Mouse (Mus musculus) macrophage (primary cell): ENCODE results near the gene Olfr1491. TPM values are rescaled to one million over a fixed set of nuclear protein-coding genes. Genes with fewer than 3 reads are reported as not detected.

Experiments
- H3K27ac ChIP-seq: fragments of 350-480 bp; formaldehyde crosslinking; 2 replicates; pipeline ENCODE4 v1.9.0; 2021
- H3K36me3 ChIP-seq: fragments of 350-480 bp; formaldehyde crosslinking; 2 replicates; pipeline ENCODE4 v1.9.0; 2021; ENCODE audit errors: inconsistent target
- H3K4me3 ChIP-seq: fragments of 350-480 bp; formaldehyde crosslinking; 2 replicates; pipeline ENCODE4 v1.9.0; 2021; ENCODE audit errors: inconsistent target
- H3K79me2 ChIP-seq: fragments of 350-480 bp; formaldehyde crosslinking; 2 replicates; pipeline ENCODE4 v1.9.0; 2021; ENCODE audit errors: inconsistent target
- WGBS: methylation state at CpG from one replicate; pipeline ENCODE4 v1.1.7; 2026; ENCODE audit warnings: inconsistent platforms; ENCODE audit not compliant: missing documents; 5-methylcytosine and 5-hydroxymethylcytosine counted together
- polyA plus RNA-seq: library from polyadenylated mRNA; stranded (reverse); fragments of 250-400 nt; gene quantifications from 3 replicates; pipeline ENCODE4 v1.2.4, GENCODE M21; 2018; ENCODE audit warnings: inconsistent platforms
- total RNA-seq, 78 experiments: library from RNA; depleted of rRNA; stranded (reverse); fragments of 250-400 nt; gene quantifications; 1 replicate in 9 of 78; 2 replicates in 24 of 78; 3 replicates in 43 of 78; 4 replicates in 2 of 78; pipeline ENCODE4 v1.2.4; 2018; ENCODE audit warnings: inconsistent platforms in 56 of 78

Gene Olfr1491
- total RNA-seq (2018; cell fraction: chromatin; rRNA removed) = not detected
- not detected for total RNA-seq (2018; cell fraction: cytosol; rRNA removed)
- total RNA-seq (2018; cell fraction: nucleus; rRNA removed) = not detected
- not detected in 3 replicates for polyA plus RNA-seq

- H3K27ac ChIP-seq = no peak within 1 kb of the TSS
These were observed at the start of gene Olfr1491 for GRCm38 (mm10) chr19:13696968-13697367. Gene Olfr1491 (plus strand): TSS chr19:13697268.

GRCm38 (mm10) chr19:13650791-13651190 is 46.3 kb upstream of the Olfr1491 start, which contains the start of gene Olfr1490:
Gene Olfr1490 (plus strand): TSS chr19:13651091.
- Histone ChIP-seq H3K36me3 (no peaks in the 10 kb centered on the region), H3K27ac (no peak within 1 kb of the TSS), H3K79me2 (no peaks in the 10 kb centered on the region), H3K4me3 (no peak within 1 kb of the TSS)
- WGBS = 77% methylated on average over 1 of the region's 1 CpGs

More at GRCm38 (mm10) chr19:13696968-13697367, at the start of gene Olfr1491:
- Histone ChIP-seq H3K4me3 (no peak within 1 kb of the TSS), H3K79me2 (no peaks in the 10 kb centered on the region), H3K36me3 (no peaks in the 10 kb centered on the region)
- WGBS = 59% methylated on average over 3 of the region's 3 CpGs

GRCm38 (mm10) chr19:13722978-13723377 is 25.9 kb downstream of the Olfr1491 start, which contains the start of gene Olfr1493-ps1:
Gene Olfr1493-ps1 (plus strand): TSS chr19:13723278.
- 39% methylated on average over 2 of the region's 2 CpGs for WGBS
- no peaks in the 10 kb centered on the region for H3K36me3 ChIP-seq

GRCm38 (mm10) chr19:13739428-13739827 is 42.4 kb downstream of the Olfr1491 start, which contains the start of gene Olfr1494:
Gene Olfr1494 (plus strand): TSS chr19:13739728.
- WGBS = 89% methylated on average over 4 of the region's 4 CpGs

More at GRCm38 (mm10) chr19:13722978-13723377, 25.9 kb downstream of the Olfr1491 start, which contains the start of gene Olfr1493-ps1:
- Histone ChIP-seq H3K27ac (no peak within 1 kb of the TSS), H3K4me3 (no peak within 1 kb of the TSS), H3K79me2 (no peaks in the 10 kb centered on the region)

GRCm38 (mm10) chr19:13749366-13749765 is 52.3 kb downstream of the Olfr1491 start:
- WGBS = 88% methylated on average over 1 of the region's 1 CpGs
- Histone ChIP-seq H3K79me2 (no peaks in the 10 kb centered on the region), H3K4me3 (no peak overlapping the region), H3K27ac (no peak overlapping the region), H3K36me3 (no peaks in the 10 kb centered on the region)

More at GRCm38 (mm10) chr19:13739428-13739827, 42.4 kb downstream of the Olfr1491 start, which contains the start of gene Olfr1494:
- Histone ChIP-seq H3K36me3 (no peaks in the 10 kb centered on the region), H3K79me2 (no peaks in the 10 kb centered on the region), H3K4me3 (no peak within 1 kb of the TSS), H3K27ac (no peak within 1 kb of the TSS)

Other genes with a start within 250 kb of the Olfr1491 start
- not detected in 3 replicates for gene Olfr1472, start 241.2 kb upstream of the Olfr1491 start, polyA plus RNA-seq
- not detected in 3 replicates for gene Olfr1474, start 227.7 kb upstream of the Olfr1491 start, polyA plus RNA-seq
- gene Olfr1475, start 217.1 kb upstream of the Olfr1491 start, polyA plus RNA-seq = not detected in 3 replicates
- not detected in 3 replicates for gene Olfr1477, start 196.7 kb upstream of the Olfr1491 start, polyA plus RNA-seq
- gene Olfr1480, start 169.4 kb upstream of the Olfr1491 start, polyA plus RNA-seq = not detected in 3 replicates
- not detected in 3 replicates for gene Olfr1484, start 113.8 kb upstream of the Olfr1491 start, polyA plus RNA-seq
- gene Olfr1487, start 79.9 kb upstream of the Olfr1491 start, polyA plus RNA-seq = not detected in 3 replicates
- gene Olfr1489, start 65.6 kb upstream of the Olfr1491 start, polyA plus RNA-seq = not detected in 3 replicates
- gene Olfr1490, start 46.2 kb upstream of the Olfr1491 start, polyA plus RNA-seq = not detected in 3 replicates
- not detected in 3 replicates for gene Olfr1493-ps1, start 26.0 kb downstream of the Olfr1491 start, polyA plus RNA-seq
- not detected in 3 replicates for gene Olfr1494, start 42.5 kb downstream of the Olfr1491 start, polyA plus RNA-seq
- gene Olfr1495, start 67.3 kb downstream of the Olfr1491 start, polyA plus RNA-seq = not detected in 3 replicates
- gene Olfr1496, start 80.6 kb downstream of the Olfr1491 start, polyA plus RNA-seq = not detected in 3 replicates
- not detected in 3 replicates for gene Olfr1497, start 100.9 kb downstream of the Olfr1491 start, polyA plus RNA-seq
- not detected in 3 replicates for gene Olfr1499, start 122.2 kb downstream of the Olfr1491 start, polyA plus RNA-seq
- not detected in 3 replicates for gene Olfr1500, start 133.2 kb downstream of the Olfr1491 start, polyA plus RNA-seq
- gene Olfr1501, start 153.4 kb downstream of the Olfr1491 start, polyA plus RNA-seq = not detected in 3 replicates
- not detected in 3 replicates for gene Olfr1502, start 164.5 kb downstream of the Olfr1491 start, polyA plus RNA-seq
- gene Olfr1504, start 200.7 kb downstream of the Olfr1491 start, polyA plus RNA-seq = not detected in 3 replicates
- not detected in 3 replicates for gene Olfr1505, start 216.3 kb downstream of the Olfr1491 start, polyA plus RNA-seq